Mouse (Mus musculus) C2C12 (cell line): ENCODE data around the gene Mtmr12. TPM values are rescaled to one million over a fixed set of nuclear protein-coding genes. Genes with fewer than 3 reads are reported as not detected.

Experiments
- H3K27me3 ChIP-seq: one replicate; pipeline ENCODE4 v1.6.1; 2011; ENCODE audit not compliant: control insufficient read depth, insufficient read depth, insufficient read length
- H3K36me3 ChIP-seq: one replicate; pipeline ENCODE4 v1.6.1; 2011; ENCODE audit not compliant: control insufficient read depth, insufficient read depth
- H3K4me3 ChIP-seq: one replicate; pipeline ENCODE4 v1.5.1; 2011; ENCODE audit warnings: mild to moderate bottlenecking, control low read depth; ENCODE audit not compliant: poor library complexity, insufficient read depth, severe bottlenecking
- H3K79me2 ChIP-seq: one replicate; pipeline ENCODE4 v1.6.1; 2011; ENCODE audit not compliant: control insufficient read depth, insufficient read depth
- H3K79me3 ChIP-seq: one replicate; pipeline ENCODE4 v1.6.1; 2011; ENCODE audit warnings: low read depth, control low read depth
- H3ac ChIP-seq: one replicate; pipeline ENCODE3; 2011; ENCODE audit warnings: low read depth; ENCODE audit not compliant: control insufficient read depth, insufficient read length
- CEBPB ChIP-seq: IDR thresholded peaks from one replicate; pipeline ENCODE4 v1.6.1; 2011; ENCODE audit warnings: low read depth, mild to moderate bottlenecking, control low read depth, moderate library complexity
- CTCF ChIP-seq: IDR thresholded peaks from one replicate; pipeline ENCODE4 v1.5.1; 2011; ENCODE audit not compliant: control insufficient read depth, insufficient read depth, insufficient read length
- FOSL1 ChIP-seq: IDR thresholded peaks from one replicate; pipeline ENCODE4 v1.8.0; 2011; ENCODE audit warnings: mild to moderate bottlenecking, low read length; ENCODE audit not compliant: poor library complexity, insufficient read depth, severe bottlenecking
- MAX ChIP-seq: IDR thresholded peaks from one replicate; pipeline ENCODE4 v1.6.1; 2011; ENCODE audit warnings: mild to moderate bottlenecking, control low read depth
- MYOD1 ChIP-seq: IDR thresholded peaks from one replicate; pipeline ENCODE4 v1.6.1; 2011; ENCODE audit warnings: low read depth; ENCODE audit not compliant: control insufficient read depth, insufficient read length
- MYOG ChIP-seq: IDR thresholded peaks from one replicate; pipeline ENCODE4 v1.6.1; 2011; ENCODE audit not compliant: control insufficient read depth, insufficient read length; ENCODE audit errors: extremely low read depth
- USF1 ChIP-seq: IDR thresholded peaks from one replicate; pipeline ENCODE4 v1.6.1; 2011; ENCODE audit warnings: low read depth, mild to moderate bottlenecking, control low read depth, moderate library complexity
- polyA plus RNA-seq: library from polyadenylated mRNA; unstranded; fragments of >200 nt; fragmentation: generic; extraction: Trizol; gene quantifications from one replicate; pipeline ENCODE4 v1.2.1, GENCODE M21; 2012; ENCODE audit warnings: missing spikeins

Gene Mtmr12
- polyA plus RNA-seq, 1 experiment, result 7.9 TPM

DNA sequence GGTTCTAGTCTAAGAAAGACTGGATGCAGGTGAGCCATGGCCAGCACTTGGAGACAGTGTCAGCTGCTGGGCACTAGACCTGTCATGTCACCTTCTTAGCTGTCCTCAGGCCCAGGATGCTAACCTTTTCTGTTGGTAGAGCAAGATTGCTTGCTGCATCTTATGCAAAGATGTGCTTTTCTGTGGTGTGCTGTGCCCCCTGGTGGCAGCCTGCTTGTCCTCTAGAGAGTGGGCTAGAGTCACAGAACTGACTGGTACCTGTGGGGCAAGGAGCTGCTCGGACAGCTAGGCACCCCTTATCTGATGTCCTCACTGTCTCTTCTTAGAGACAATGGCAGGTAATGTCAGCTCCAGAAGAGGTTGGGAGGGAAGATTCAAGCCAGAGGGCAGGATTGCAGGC lies 63.2 kb downstream of the Mtmr12 start:
- peak; percentile 77 for TF ChIP-seq CTCF
- no peak for TF ChIP-seq USF1
- H3K27me3 ChIP-seq, result no peaks in the 10 kb centered on the region
- H3K4me3 ChIP-seq, result no peak overlapping the region
- no peaks in the 10 kb centered on the region for H3K79me3 ChIP-seq
- H3K79me2 ChIP-seq, result no peaks in the 10 kb centered on the region
- H3K36me3 ChIP-seq, result peaks cover 75% of the 10 kb centered on the region
- no peak overlapping the region for H3ac ChIP-seq

DNA sequence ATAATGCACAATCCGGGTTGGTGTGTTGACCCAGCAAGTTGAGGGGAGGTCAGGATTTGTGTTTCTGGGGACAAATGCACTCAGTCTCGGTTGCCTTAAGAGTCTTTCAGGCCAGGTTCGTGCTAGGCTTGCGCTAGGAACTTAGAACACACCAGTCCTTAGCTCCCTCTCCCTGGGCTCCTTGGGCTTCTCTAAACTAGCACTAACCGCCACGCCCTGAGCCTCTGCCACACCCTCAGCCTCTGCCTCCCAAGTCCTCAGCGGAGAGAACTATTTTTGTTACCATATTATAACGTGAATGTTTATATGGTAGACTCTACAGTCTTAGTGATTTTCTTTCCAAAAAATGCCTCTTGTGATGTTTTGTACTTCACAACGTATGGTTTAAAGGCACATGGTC lies 66.5 kb downstream of the Mtmr12 start:
- H3K4me3 ChIP-seq, result no peak overlapping the region
- no peaks in the 10 kb centered on the region for H3K27me3 ChIP-seq
- H3K79me2 ChIP-seq, result no peaks in the 10 kb centered on the region
- TF ChIP-seq MYOD1 (no peak), CTCF (no peak), CEBPB (no peak), FOSL1 (no peak), MYOG (no peak), MAX (no peak), USF1 (no peak)
- H3K79me3 ChIP-seq, result no peaks in the 10 kb centered on the region
- H3ac ChIP-seq, result no peak overlapping the region
- peaks cover 42% of the 10 kb centered on the region for H3K36me3 ChIP-seq

- Histone ChIP-seq H3K4me3 (no peak overlapping the region), H3ac (no peak overlapping the region), H3K79me2 (no peaks in the 10 kb centered on the region), H3K79me3 (no peaks in the 10 kb centered on the region), H3K36me3 (peaks cover 28% of the 10 kb centered on the region), H3K27me3 (no peaks in the 10 kb centered on the region)
- no peak for TF ChIP-seq USF1
- TF ChIP-seq MYOD1, result no peak
- no peak for TF ChIP-seq MAX
- no peak for TF ChIP-seq CEBPB
- TF ChIP-seq FOSL1, result no peak
- no peak for TF ChIP-seq CTCF
- no peak for TF ChIP-seq MYOG
Observed at GRCm38 (mm10) chr15:12273325-12274052, 68.7 kb downstream of the Mtmr12 start.

DNA sequence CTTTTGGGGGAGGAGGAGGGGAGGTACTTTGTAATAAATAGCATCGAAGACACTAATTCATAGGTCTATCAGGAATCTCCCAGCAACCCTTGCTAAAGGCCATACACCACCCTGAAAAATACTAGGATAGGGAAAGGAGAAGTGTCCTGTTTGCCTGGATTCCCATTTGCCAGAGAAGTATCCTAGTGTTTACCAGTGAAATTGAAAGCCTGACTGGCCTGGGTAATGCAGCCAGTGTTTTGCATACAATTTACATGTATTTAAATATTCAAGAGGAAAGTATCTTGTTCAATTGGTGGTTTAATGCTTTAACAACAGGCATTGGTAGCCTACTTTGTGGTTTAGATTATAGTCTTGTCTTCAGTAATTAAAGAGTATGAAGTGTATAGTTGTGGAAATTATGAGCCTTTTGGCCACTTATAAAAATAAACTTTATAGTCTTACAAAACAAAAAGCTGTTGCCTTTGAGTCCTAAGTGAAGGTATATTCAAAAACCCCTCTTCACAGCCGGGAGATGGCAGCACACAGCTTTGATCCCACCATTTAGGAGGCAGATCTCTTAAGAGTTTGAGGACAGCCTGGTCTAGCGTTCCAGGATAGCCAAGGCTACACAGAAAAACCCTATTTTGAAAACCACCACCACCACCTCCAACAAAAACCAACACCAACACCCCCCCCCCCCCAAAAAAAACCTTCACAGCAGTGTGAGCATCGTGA lies 69.4 kb downstream of the Mtmr12 start:
- Histone ChIP-seq H3K4me3 (no peak overlapping the region), H3K79me3 (no peaks in the 10 kb centered on the region), H3K27me3 (no peaks in the 10 kb centered on the region), H3K36me3 (peaks cover 21% of the 10 kb centered on the region), H3K79me2 (no peaks in the 10 kb centered on the region), H3ac (no peak overlapping the region)
- TF ChIP-seq MYOD1 (no peak), CEBPB (no peak), CTCF (no peak), MYOG (no peak), MAX (no peak), FOSL1 (no peak), USF1 (no peak)

DNA sequence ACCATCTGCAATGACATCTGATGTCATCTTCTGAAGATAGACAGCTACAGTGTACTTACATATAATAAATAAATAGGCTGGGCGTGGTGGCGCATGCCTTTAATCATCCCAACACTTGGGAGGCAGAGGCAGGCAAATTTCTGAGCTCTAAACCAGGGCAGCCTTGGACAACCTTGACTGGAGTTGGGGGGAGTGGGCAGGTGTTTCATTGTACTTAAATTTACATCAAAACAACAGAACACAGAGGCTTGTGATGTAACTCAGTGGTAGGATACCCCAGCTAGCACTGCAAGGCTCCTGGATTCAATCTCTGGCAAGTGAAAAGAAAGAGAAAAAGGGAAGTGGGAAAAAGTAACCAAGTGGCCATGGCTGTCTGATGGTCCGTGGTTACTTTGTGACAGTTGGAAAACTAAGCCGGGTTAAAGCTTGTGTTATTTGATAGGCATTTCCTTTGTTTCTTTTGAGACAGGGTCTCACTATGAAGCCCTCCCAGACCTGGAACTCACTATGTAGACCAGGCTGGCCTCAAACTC lies 70.3 kb downstream of the Mtmr12 start:
- Histone ChIP-seq H3K79me2 (no peaks in the 10 kb centered on the region), H3ac (no peak overlapping the region), H3K79me3 (no peaks in the 10 kb centered on the region), H3K27me3 (no peaks in the 10 kb centered on the region), H3K36me3 (peaks cover 12% of the 10 kb centered on the region), H3K4me3 (no peak overlapping the region)
- TF ChIP-seq CTCF (no peak), FOSL1 (no peak)

- TF ChIP-seq USF1 (no peak), FOSL1 (no peak), MYOG (no peak)
- H3K36me3 ChIP-seq, result no peaks in the 10 kb centered on the region
Observed at GRCm38 (mm10) chr15:12279816-12280215, 75.0 kb downstream of the Mtmr12 start.

More at GRCm38 (mm10) chr15:12279816-12280215, 75.0 kb downstream of the Mtmr12 start:
- H3K79me2 ChIP-seq, result no peaks in the 10 kb centered on the region
- no peaks in the 10 kb centered on the region for H3K27me3 ChIP-seq
- no peak overlapping the region for H3ac ChIP-seq
- H3K4me3 ChIP-seq, result no peak overlapping the region
- H3K79me3 ChIP-seq, result no peaks in the 10 kb centered on the region
